Mouse (Mus musculus) forebrain, embryonic 10.5 days (tissue): ENCODE data around the gene Ifngr1. TPM values are rescaled to one million over a fixed set of nuclear protein-coding genes. Genes with fewer than 3 reads are reported as not detected.
A peak's percentile ranks its signal among the peaks of the same experiment; 100 is the strongest.
"Not testable (repeated sequence)": the region's sequence is repeated elsewhere in the genome, so short reads cannot be mapped to it uniquely, and the experiment has no call there.

Experiments used
- DNase-seq: peaks from one replicate; pipeline ENCODE4 v3.0.0-alpha.2; 2017; ENCODE audit warnings: low spot score; ENCODE audit errors: extremely low spot score
- H3K27ac ChIP-seq: fragments of 300-500 bp; sonication (generic); 2 replicates; pipeline ENCODE4 v1.5.1; 2016; ENCODE audit warnings: mild to moderate bottlenecking
- H3K27me3 ChIP-seq: fragments of 300-500 bp; sonication (generic); 2 replicates; pipeline ENCODE4 v1.6.1; 2016; ENCODE audit warnings: mild to moderate bottlenecking; ENCODE audit not compliant: poor library complexity, severe bottlenecking
- H3K36me3 ChIP-seq: fragments of 300-500 bp; sonication (generic); replicated peaks from 2 replicates; pipeline ENCODE4 v1.6.1; 2016; ENCODE audit warnings: mild to moderate bottlenecking, moderate library complexity
- H3K4me1 ChIP-seq: fragments of 300-500 bp; sonication (generic); 2 replicates; pipeline ENCODE4 v1.6.1; 2016
- H3K4me3 ChIP-seq: fragments of 300-500 bp; sonication (generic); 2 replicates; pipeline ENCODE4 v1.5.1; 2016; ENCODE audit warnings: mild to moderate bottlenecking, moderate library complexity
- H3K9me3 ChIP-seq: fragments of 300-500 bp; sonication (generic); 2 replicates; pipeline ENCODE4 v1.6.1; 2016; ENCODE audit warnings: mild to moderate bottlenecking, moderate library complexity
- WGBS: fragments of 180-500 bp; shearing (Covaris S2); methylation state at CpG from one replicate; pipeline ENCODE4 v1.1.7; 2016; 5-methylcytosine and 5-hydroxymethylcytosine counted together
- polyA plus RNA-seq: library from polyadenylated mRNA; unstranded; fragments of >200 nt; fragmentation: Nextera tagmentation; extraction: Ambion mirVana; gene quantifications from 2 replicates; pipeline ENCODE4 v1.2.1, GENCODE M21; 2016

The Ifngr1 gene
- polyA plus RNA-seq, 1 experiment from 2014 or later: 27.7 TPM

DNA sequence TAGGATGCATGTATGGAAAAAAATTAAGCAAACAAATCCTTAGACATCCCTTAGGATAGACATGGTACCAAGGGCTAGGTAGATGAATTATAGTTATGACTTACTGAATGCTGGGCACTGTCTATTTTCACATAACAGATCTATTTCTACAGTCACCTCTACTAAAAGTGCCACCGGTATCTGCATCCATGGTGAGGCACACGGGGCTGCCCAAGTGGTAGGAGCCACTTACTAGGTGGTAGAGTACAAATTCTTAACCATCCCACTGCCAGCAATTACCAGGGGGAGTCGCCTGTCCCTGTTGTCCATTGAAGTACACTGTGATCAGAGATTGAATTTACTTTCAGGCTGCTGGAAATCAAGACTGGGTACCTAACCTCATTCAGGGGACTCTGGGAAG, 1.5 kb downstream of the Ifngr1 start:
- Histone ChIP-seq H3K4me3 (no peak overlapping the region), H3K27ac (no peak overlapping the region), H3K36me3 (no peaks in the 10 kb centered on the region; the same call in 1 of the 2 replicates), H3K4me1 (peaks cover 19% of the 10 kb centered on the region), H3K27me3 (peaks cover 14% of the 10 kb centered on the region; the same call in 1 of the 2 replicates), H3K9me3 (no peaks in the 10 kb centered on the region)
- 81% methylated on average over 3 of the region's 3 CpGs for WGBS
- no peak for DNase-seq

DNA sequence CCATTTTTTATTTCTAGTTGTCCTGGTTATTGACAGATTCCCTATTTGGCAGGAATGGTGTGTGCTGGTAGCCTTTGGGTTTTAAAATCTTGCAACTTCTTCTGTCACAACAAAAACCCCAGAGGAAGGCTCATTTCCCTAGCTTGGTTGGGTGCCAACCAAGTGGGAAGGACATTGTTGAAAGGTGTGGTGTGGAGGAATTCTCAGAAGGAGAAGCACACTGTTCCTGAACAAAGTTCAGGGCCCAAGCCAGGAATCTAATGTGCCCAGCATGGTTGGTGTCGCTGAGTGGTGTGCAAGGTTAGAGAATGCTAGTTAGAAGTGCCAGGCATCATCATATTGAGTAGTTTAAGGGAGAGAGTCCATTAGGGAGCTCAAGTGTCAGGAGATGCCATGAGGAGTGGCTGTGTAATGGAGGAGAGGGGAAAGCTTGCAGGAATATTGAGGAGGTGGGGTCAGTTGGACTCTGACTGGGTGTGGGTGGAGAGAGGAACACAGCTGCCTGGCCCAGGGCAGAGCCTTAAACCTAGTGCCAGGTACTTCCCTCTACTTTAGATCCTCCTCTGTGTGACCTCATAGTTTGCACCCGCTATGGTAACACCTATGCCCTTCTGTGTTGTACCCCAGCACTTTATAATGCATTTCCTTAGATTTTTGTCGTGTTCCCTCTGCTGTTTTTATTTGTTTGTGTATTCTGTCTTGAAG, 2.6 kb downstream of the Ifngr1 start:
- no peaks in the 10 kb centered on the region for H3K9me3 ChIP-seq
- H3K27ac ChIP-seq: no peak overlapping the region
- H3K4me1 ChIP-seq: peaks cover 22% of the 10 kb centered on the region
- DNase-seq: no peak
- peaks cover 9% of the 10 kb centered on the region for H3K36me3 ChIP-seq
- WGBS: 89% methylated on average over 3 of the region's 3 CpGs
- no peak overlapping the region for H3K4me3 ChIP-seq
- H3K27me3 ChIP-seq: peaks cover 14% of the 10 kb centered on the region; the same call in 1 of the 2 replicates

DNA sequence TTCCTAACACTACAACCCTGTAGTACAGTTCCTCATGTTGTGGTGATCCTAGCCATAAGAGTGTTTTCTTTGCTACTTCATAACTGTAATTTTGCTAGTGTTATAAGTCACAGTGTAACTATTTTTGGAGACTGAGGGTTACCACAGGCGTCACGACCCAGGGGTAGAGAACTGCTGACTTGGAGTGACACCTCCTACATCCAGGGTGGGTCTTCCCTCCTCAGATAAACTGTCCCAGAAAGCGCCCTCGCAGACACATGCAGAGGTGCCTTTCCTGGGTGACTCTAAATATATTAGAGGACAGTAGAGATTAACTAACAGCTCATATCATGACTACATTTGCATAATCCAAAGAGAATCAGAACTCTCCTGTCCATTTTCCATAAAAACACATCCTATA, 5.1 kb downstream of the Ifngr1 start:
- Histone ChIP-seq H3K4me3 (no peak overlapping the region), H3K36me3 (peaks cover 20% of the 10 kb centered on the region), H3K4me1 (peaks cover 17% of the 10 kb centered on the region), H3K9me3 (peaks cover 7% of the 10 kb centered on the region), H3K27me3 (no peaks in the 10 kb centered on the region), H3K27ac (no peak overlapping the region)
- no peak for DNase-seq
- WGBS: 90% methylated on average over 4 of the region's 4 CpGs

DNA sequence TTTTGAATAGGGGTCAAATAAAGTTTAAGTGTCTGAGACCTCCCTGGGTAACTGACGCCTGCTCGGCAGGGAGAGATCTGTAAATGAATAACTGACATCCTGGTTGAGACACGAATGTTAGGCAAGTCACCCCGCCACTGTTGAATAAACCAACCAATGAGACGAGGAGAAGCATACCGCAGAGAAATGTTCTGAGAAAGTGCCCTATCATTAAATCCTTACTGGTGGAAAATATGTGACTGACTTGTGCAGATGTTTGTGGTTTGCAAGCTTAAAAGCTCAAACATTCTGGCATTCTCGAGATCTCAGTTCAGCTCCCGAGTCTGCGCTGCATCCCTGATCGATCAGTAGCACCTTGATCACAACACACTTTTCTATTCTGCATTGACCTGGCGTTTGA, 6.3 kb downstream of the Ifngr1 start:
- Histone ChIP-seq H3K4me1 (peaks cover 9% of the 10 kb centered on the region), H3K27ac (no peak overlapping the region), H3K27me3 (no peaks in the 10 kb centered on the region), H3K4me3 (no peak overlapping the region), H3K36me3 (peaks cover 32% of the 10 kb centered on the region), H3K9me3 (peaks cover 7% of the 10 kb centered on the region)
- WGBS: 91% methylated on average over 11 of the region's 11 CpGs
- no peak for DNase-seq

GRCm38 (mm10) chr10:19599331-19600092, 7.8 kb downstream of the Ifngr1 start:
- peaks cover 7% of the 10 kb centered on the region for H3K9me3 ChIP-seq
- no peak overlapping the region for H3K4me3 ChIP-seq
- 77% methylated on average over 6 of the region's 6 CpGs for WGBS
- no peak for DNase-seq
- peaks cover 4% of the 10 kb centered on the region; the same call in 1 of the 2 replicates for H3K4me1 ChIP-seq
- H3K27ac ChIP-seq: no peak overlapping the region
- H3K36me3 ChIP-seq: peaks cover 46% of the 10 kb centered on the region
- no peaks in the 10 kb centered on the region for H3K27me3 ChIP-seq

- Histone ChIP-seq H3K9me3 (peaks cover 7% of the 10 kb centered on the region), H3K27ac (no peak overlapping the region), H3K36me3 (peaks cover 52% of the 10 kb centered on the region), H3K27me3 (no peaks in the 10 kb centered on the region), H3K4me3 (no peak overlapping the region), H3K4me1 (peaks cover 4% of the 10 kb centered on the region; the same call in 1 of the 2 replicates)
- DNase-seq: no peak
- WGBS: 88% methylated on average over 3 of the region's 3 CpGs
Observed at GRCm38 (mm10) chr10:19600093-19600420, 8.3 kb downstream of the Ifngr1 start.

GRCm38 (mm10) chr10:19601502-19601901, 9.8 kb downstream of the Ifngr1 start:
- not testable (repeated sequence) for H3K27me3 ChIP-seq, H3K4me3 ChIP-seq, H3K9me3 ChIP-seq, H3K4me1 ChIP-seq, DNase-seq, H3K27ac ChIP-seq
- 24% methylated on average over 1 of the region's 1 CpGs for WGBS
- peaks cover 66% of the 10 kb centered on the region for H3K36me3 ChIP-seq

DNA sequence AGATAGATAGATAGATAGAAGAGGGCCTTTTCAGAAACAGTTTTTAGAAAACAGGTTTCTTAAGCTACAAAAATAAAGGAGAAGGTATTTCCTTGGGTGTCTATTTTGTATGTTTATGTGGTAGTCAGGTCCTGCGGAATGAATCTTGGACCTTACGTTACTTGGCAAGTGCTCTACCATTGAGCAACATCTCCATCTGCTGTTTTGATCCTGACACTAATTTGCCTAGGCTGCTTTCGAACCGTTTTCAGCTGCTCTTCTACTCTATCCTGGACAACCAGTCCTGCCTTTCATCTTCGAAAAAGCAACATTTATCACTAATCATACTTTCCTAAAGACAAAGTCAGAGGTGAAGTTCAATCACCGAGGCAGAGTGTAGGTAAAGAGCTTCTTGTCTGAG, 11.5 kb downstream of the Ifngr1 start:
- Histone ChIP-seq H3K4me3 (no peak overlapping the region), H3K27ac (no peak overlapping the region), H3K36me3 (peaks cover 83% of the 10 kb centered on the region), H3K4me1 (peaks cover 4% of the 10 kb centered on the region; the same call in 1 of the 2 replicates), H3K9me3 (peaks cover 7% of the 10 kb centered on the region), H3K27me3 (no peaks in the 10 kb centered on the region)
- no peak for DNase-seq
- 94% methylated on average over 6 of the region's 6 CpGs for WGBS

DNA sequence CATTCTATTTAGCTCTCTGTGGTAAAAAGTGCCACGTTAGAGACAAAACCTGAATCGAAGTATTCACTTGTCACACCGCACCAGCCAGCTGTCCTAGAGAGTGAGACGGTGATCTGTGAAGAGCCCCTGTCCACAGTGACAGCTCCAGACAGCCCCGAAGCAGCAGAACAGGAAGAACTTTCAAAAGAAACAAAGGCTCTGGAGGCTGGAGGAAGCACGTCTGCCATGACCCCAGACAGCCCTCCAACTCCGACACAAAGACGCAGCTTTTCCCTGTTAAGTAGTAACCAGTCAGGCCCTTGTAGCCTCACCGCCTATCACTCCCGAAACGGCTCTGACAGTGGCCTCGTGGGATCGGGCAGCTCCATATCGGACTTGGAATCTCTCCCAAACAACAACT, 17.4 kb downstream of the Ifngr1 start:
- DNase-seq: no peak
- H3K36me3 ChIP-seq: peaks cover 49% of the 10 kb centered on the region
- H3K27ac ChIP-seq: peak overlapping the region; percentile 74
- H3K9me3 ChIP-seq: no peaks in the 10 kb centered on the region
- 0 out of 2 replicates have a peak, but pooled peaks cover 7% of the 10 kb centered on the region for H3K4me1 ChIP-seq
- no peaks in the 10 kb centered on the region for H3K27me3 ChIP-seq
- H3K4me3 ChIP-seq: no peak overlapping the region
- 66% methylated on average over 14 of the region's 14 CpGs for WGBS

GRCm38 (mm10) chr10:19611616-19612015, 19.9 kb downstream of the Ifngr1 start:
- Histone ChIP-seq H3K36me3 (peaks cover 24% of the 10 kb centered on the region), H3K4me1 (0 out of 2 replicates have a peak, but pooled peaks cover 7% of the 10 kb centered on the region), H3K4me3 (no peak overlapping the region), H3K27ac (no peak overlapping the region), H3K27me3 (no peaks in the 10 kb centered on the region), H3K9me3 (no peaks in the 10 kb centered on the region)
- WGBS: 62% methylated on average over 2 of the region's 2 CpGs
- no peak for DNase-seq

- Histone ChIP-seq H3K36me3 (peaks cover 9% of the 10 kb centered on the region), H3K4me1 (0 out of 2 replicates have a peak, but pooled peaks cover 7% of the 10 kb centered on the region), H3K4me3 (no peak overlapping the region), H3K27me3 (no peaks in the 10 kb centered on the region), H3K9me3 (no peaks in the 10 kb centered on the region), H3K27ac (no peak overlapping the region)
- DNase-seq: no peak
- WGBS: 76% methylated on average over 7 of the region's 7 CpGs
Observed at GRCm38 (mm10) chr10:19613111-19613753, 21.5 kb downstream of the Ifngr1 start.

DNA sequence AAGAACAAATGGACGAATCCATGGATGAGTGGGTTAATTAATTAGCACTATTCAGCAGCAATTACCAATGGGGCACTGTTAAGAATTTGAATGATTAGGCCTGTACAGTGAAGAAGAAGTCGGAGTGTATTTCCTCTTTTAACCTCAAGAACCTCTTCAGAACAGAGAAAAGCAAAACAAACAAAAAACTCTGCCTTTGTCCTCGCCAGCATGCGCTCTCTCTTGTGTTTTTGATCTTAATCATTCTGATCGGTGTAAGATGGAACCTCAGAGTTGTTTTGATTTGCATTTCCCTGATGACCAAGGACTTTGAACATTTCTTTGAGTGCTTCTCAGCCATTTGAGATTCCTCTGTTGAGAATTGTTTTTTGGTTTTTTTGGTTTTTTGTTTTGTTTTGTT, 28.0 kb downstream of the Ifngr1 start:
- WGBS: 71% methylated on average over 5 of the region's 5 CpGs
- Histone ChIP-seq H3K4me3 (no peak overlapping the region), H3K4me1 (no peaks in the 10 kb centered on the region; the same call in 1 of the 2 replicates), H3K27me3 (no peaks in the 10 kb centered on the region), H3K9me3 (no peaks in the 10 kb centered on the region), H3K36me3 (no peaks in the 10 kb centered on the region), H3K27ac (no peak overlapping the region)
- no peak for DNase-seq
